Mouse (Mus musculus) kidney, postnatal 0 days (tissue): ENCODE measurements around the gene Ccdc12. TPM values are rescaled to one million over a fixed set of nuclear protein-coding genes. Genes with fewer than 3 reads are reported as not detected.

Source experiments
- ATAC-seq: fragments of 200-750 bp; cut with Nextera tagmentation; replicated peaks from 2 replicates; pipeline ENCODE4 v1.8.0; 2017; ENCODE audit warnings: low read depth, moderate number of reproducible peaks, moderate TSS enrichment, moderate library complexity; ENCODE audit not compliant: low FRiP score
- DNase-seq: peaks from one replicate; pipeline ENCODE4 v3.0.0-alpha.2; 2016; ENCODE audit warnings: low spot score
- H3K27ac ChIP-seq: fragments of 300-500 bp; sonication (generic); 2 replicates; pipeline ENCODE4 v1.5.1; 2014; ENCODE audit warnings: mild to moderate bottlenecking
- H3K27me3 ChIP-seq: fragments of 300-500 bp; sonication (generic); 2 replicates; pipeline ENCODE4 v1.6.1; 2014; ENCODE audit warnings: low read length, mixed read lengths; ENCODE audit not compliant: insufficient read depth
- H3K36me3 ChIP-seq: fragments of 300-500 bp; sonication (generic); 2 replicates; pipeline ENCODE4 v1.6.1; 2014; ENCODE audit warnings: low read length, mixed read lengths; ENCODE audit not compliant: insufficient read depth
- H3K4me1 ChIP-seq: fragments of 300-500 bp; sonication (generic); replicated peaks from 2 replicates; pipeline ENCODE4 v1.6.1; 2014; ENCODE audit warnings: antibody characterized with exemption, low read length, mixed read lengths; ENCODE audit not compliant: insufficient read depth
- H3K4me2 ChIP-seq: fragments of 300-500 bp; sonication (generic); 2 replicates; pipeline ENCODE4 v1.6.1; 2014; ENCODE audit warnings: mild to moderate bottlenecking, low read length, moderate library complexity, mixed read lengths
- H3K4me3 ChIP-seq: fragments of 300-500 bp; sonication (generic); replicated peaks from 2 replicates; pipeline ENCODE4 v1.5.1; 2014; ENCODE audit warnings: low read depth, low read length
- H3K9ac ChIP-seq: fragments of 300-500 bp; sonication (generic); 2 replicates; pipeline ENCODE4 v1.6.1; 2014; ENCODE audit warnings: low read depth, low read length
- H3K9me3 ChIP-seq: fragments of 300-500 bp; sonication (generic); replicated peaks from 2 replicates; pipeline ENCODE4 v1.6.1; 2016; ENCODE audit warnings: low read length, inconsistent platforms, mixed read lengths
- CTCF ChIP-seq: IDR thresholded peaks from 2 replicates; pipeline ENCODE4 v1.5.1; 2016; ENCODE audit warnings: antibody characterized with exemption, low read depth, mild to moderate bottlenecking, moderate library complexity
- WGBS: fragments of 180-500 bp; shearing (Covaris S2); extraction: QIAGEN DNeasy Blood & Tissue Kit; methylation state at CpG from one replicate; pipeline ENCODE4 v1.1.7; 2014; 5-methylcytosine and 5-hydroxymethylcytosine counted together
- polyA plus RNA-seq: library from polyadenylated mRNA; unstranded; fragments of >200 nt; fragmentation: Nextera tagmentation; extraction: Ambion mirVana; gene quantifications from 2 replicates; pipeline ENCODE4 v1.2.1, GENCODE M21; 2015

The Ccdc12 gene
- polyA plus RNA-seq, 1 experiment from 2014 or later: 154 TPM

DNA sequence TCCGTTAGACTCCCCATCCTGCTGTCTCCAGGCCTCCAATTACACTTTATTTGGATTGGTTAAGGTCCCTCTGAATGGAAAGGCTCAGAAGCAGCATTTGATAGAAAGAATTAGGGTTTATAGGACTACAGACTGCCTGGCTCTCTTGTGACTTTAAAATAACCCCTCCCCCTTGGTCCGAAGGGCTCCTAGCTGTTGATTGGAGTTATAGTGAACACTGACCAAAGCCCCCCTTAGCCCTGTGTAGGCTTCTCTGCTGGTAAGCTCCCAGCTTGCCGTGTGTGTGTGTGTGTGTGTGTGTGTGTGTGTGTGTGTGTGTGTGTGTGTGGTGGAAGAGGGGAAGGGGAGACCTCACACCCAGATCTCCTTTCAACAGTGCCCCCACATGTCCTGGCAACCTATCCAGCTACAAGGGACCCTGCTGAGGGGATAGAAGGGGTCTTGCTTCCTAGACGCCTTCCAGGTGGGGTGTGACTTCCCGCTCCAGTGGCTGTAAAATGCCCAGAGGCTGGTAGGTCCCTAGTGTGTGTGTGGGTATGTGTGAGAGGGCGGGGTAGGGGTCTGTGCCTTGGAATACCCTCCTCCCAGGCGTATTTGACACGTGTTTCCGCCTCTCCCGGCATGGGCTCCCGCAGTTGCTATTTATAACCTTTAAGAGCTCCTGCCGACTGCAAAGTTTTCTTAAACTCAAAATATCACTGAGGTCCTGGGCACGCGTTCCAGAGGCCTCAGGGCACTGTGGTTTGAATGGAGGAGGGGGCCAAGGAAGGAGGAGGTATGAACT lies 94.3 kb downstream of the Ccdc12 start:
- no peaks in the 10 kb centered on the region for H3K9me3 ChIP-seq
- ATAC-seq: no peak
- WGBS: 11% methylated on average over 14 of the region's 14 CpGs
- no peaks in the 10 kb centered on the region for H3K36me3 ChIP-seq
- H3K4me3 ChIP-seq: no peak overlapping the region
- no peaks in the 10 kb centered on the region for H3K27me3 ChIP-seq
- no peak overlapping the region for H3K4me2 ChIP-seq
- peak overlapping the region; percentile 59; the same call in 1 of the 2 replicates for H3K27ac ChIP-seq
- peak; percentile 71 for DNase-seq
- peaks cover 44% of the 10 kb centered on the region for H3K4me1 ChIP-seq
- no peak for TF ChIP-seq CTCF
- peak overlapping the region; percentile 18; the same call in 1 of the 2 replicates for H3K9ac ChIP-seq

DNA sequence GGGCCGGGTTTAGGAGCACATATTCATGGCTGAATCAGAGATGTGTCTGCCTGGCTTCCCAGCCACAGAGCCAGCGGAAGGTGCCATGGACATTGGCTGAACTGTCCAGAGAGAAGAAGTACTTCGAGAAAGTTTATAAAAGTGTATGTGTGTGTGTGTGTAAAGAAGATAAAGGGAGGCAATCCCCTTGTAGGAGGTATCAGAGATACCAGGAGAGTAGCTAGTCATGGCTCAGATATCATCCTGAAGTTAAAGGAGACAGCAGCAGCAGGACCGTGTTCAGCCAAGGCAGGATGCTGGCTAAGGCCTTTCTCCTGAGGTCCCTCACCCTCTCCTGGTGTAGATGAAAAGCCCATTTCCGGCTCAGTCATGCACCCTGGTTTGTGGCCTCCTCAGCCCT lies 95.1 kb downstream of the Ccdc12 start:
- no peaks in the 10 kb centered on the region for H3K9me3 ChIP-seq
- H3K4me2 ChIP-seq: no peak overlapping the region
- peaks cover 37% of the 10 kb centered on the region for H3K4me1 ChIP-seq
- 62% methylated on average over 5 of the region's 5 CpGs for WGBS
- H3K27ac ChIP-seq: 0 out of 2 replicates have a peak overlapping the region, but pooled peaks have one; percentile 11
- no peak overlapping the region for H3K9ac ChIP-seq
- no peaks in the 10 kb centered on the region for H3K36me3 ChIP-seq
- no peak for ATAC-seq
- H3K4me3 ChIP-seq: no peak overlapping the region
- TF ChIP-seq CTCF: no peak
- H3K27me3 ChIP-seq: no peaks in the 10 kb centered on the region
- DNase-seq: no peak

DNA sequence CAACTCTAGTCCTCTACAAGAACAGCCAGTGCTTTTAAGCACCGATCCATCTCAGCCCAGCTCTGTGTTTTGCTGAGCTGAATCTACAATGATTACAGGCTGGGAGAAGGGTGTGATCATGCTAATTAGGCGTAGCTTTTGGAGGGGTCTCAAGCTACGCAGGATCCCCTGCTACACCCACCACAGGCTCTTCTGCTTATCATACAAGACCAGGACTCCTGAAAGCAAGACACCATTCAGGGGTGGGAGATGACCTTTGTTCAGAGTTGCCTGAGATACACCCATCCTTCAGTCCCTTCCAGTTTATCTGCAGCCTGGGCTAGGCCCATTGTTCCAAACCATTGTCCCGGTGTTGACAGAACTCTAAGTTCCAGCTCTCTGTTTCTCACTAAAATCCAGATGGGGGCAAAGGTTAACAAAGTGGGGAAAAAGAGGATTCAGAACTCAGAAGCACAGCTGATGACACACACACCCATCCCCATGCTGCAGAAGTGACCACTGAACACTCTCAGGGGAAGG lies 96.7 kb downstream of the Ccdc12 start:
- Histone ChIP-seq H3K27ac (no peak overlapping the region), H3K4me2 (no peak overlapping the region), H3K4me1 (peaks cover 26% of the 10 kb centered on the region), H3K9ac (no peak overlapping the region), H3K27me3 (no peaks in the 10 kb centered on the region), H3K4me3 (no peak overlapping the region), H3K9me3 (no peaks in the 10 kb centered on the region), H3K36me3 (no peaks in the 10 kb centered on the region)
- no peak for TF ChIP-seq CTCF
- no peak for ATAC-seq
- DNase-seq: no peak
- WGBS: 87% methylated on average over 4 of the region's 4 CpGs

DNA sequence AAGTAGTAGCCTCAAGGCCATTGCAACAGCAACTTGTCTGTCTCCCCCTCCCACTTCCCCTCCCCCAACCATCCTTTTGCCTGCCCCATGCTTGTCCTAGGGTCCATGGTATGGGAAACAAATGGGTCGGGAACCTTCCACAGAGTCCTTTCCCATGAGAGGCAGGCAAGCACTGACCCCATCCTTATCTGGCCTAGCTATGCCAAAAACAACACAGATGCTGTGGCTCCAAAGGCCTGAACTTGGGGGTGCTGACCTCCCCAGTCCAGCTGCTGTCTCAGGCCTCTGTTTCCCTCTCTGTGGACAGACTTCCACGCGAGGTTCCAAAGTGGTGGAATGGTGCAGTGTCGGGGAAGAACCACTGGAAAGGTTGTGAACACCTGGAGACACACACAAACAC lies 97.5 kb downstream of the Ccdc12 start:
- Histone ChIP-seq H3K36me3 (no peaks in the 10 kb centered on the region), H3K4me2 (no peak overlapping the region), H3K9ac (no peak overlapping the region), H3K27ac (no peak overlapping the region), H3K9me3 (no peaks in the 10 kb centered on the region), H3K4me3 (no peak overlapping the region), H3K27me3 (no peaks in the 10 kb centered on the region), H3K4me1 (peaks cover 26% of the 10 kb centered on the region)
- WGBS: 80% methylated on average over 4 of the region's 4 CpGs
- DNase-seq: no peak
- ATAC-seq: no peak
- no peak for TF ChIP-seq CTCF

DNA sequence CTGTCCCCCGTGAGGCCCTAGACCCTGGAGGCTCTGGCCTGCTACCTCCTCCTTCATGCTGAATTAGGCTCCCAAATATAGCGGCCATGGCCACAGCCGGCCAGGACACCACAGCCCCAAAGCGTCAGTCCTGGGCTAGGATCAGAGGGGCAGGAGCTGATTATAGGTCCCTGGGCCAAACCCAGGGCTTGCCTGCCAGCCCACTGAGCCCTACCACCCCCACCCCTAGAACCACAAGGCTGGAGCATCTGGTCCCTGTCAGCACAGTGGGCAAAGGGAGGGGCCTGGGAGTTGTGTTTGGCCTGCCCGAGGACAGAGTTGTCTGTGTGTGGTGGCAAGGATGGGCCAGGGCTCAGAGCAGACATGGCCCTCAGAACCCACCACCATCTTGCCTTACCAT lies 101.5 kb downstream of the Ccdc12 start:
- 86% methylated on average over 5 of the region's 5 CpGs for WGBS
- Histone ChIP-seq H3K36me3 (no peaks in the 10 kb centered on the region), H3K27me3 (no peaks in the 10 kb centered on the region), H3K4me2 (no peak overlapping the region), H3K9me3 (no peaks in the 10 kb centered on the region), H3K27ac (no peak overlapping the region), H3K4me3 (no peak overlapping the region), H3K9ac (no peak overlapping the region), H3K4me1 (no peaks in the 10 kb centered on the region)
- no peak for ATAC-seq
- TF ChIP-seq CTCF: no peak
- DNase-seq: no peak

GRCm38 (mm10) chr9:110758605-110759004 lies 102.3 kb downstream of the Ccdc12 start:
- Histone ChIP-seq H3K9me3 (no peaks in the 10 kb centered on the region), H3K4me1 (no peaks in the 10 kb centered on the region), H3K27me3 (no peaks in the 10 kb centered on the region), H3K36me3 (no peaks in the 10 kb centered on the region), H3K4me3 (no peak overlapping the region), H3K4me2 (no peak overlapping the region), H3K9ac (no peak overlapping the region), H3K27ac (no peak overlapping the region)
- 62% methylated on average over 8 of the region's 8 CpGs for WGBS
- ATAC-seq: no peak; the same call in 1 of the 2 replicates
- no peak for TF ChIP-seq CTCF
- no peak for DNase-seq
